Mouse (Mus musculus) layer of hippocampus, adult 9-11 months (tissue): ENCODE measurements around the gene Sema4d.
A peak's percentile ranks its signal among the peaks of the same experiment; 100 is the strongest.

Experiments
- DNase-seq: peaks from one replicate; pipeline ENCODE4 v3.0.0; 2022

Gene Sema4d

DNA sequence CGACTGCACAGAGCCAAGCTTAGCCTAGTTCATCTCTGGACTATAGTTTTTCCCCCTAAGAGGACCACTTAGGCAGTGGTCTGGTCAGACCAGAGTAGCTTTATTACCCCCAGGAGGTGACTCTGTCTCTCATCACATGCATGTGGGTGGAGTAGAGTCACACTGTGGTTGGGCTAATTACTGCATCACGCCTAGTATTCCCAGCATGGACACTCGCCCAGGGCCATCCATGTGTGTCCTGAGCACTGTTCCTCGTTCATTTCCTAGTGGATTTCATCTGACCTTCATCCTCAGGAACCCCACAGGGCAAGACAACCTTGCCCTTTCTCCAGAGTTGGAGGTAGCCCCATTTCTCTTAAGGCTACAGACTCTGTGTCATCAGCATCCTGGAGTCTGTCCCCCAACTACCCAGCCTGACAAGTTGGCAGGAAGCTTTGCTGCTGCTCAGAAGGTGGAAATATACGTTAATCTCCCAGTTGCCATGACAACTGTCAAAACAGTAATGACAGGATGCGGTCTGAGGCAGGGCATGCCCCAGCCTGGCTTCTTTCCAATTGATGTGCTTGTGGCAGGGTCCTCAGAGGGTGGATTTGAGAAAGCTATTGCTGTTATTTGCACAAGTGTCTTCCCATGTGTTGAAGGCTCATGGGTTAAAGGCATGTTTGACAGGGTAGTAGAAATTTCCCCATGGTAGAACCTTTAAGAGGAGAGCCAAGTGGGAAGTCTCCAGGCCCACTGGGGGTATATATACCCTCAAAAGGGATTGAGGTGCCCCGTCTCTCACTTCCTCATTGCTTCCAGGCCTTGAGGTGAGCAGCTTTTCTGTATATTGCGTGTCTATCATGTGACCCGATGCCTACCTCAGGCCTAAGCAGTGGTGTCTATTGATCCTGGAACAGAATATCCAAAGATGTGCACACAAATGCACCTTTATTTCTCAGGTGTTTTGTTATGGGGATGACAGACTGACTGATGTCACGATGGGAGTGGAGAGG, 20.4 kb upstream of the Sema4d start:
- no peak for DNase-seq

DNA sequence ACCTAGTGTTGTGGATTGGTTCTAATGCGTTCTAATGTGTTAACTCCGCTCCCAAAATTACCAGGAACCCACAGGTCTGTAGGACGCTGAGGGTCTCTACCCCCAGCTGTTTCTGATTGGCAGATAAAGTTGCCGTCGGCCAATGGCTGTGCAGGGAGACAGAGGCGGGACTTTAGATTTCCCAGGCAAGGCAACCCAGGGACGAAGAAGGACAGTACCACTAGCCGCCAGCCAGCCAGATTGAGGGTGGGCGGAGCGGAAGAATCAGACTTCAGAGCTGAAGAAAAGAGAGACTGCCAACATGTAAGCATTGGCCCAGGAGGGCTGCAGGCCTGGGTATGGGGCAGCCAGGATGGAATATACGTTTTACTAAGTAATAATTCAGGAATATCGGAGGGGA, 14.6 kb upstream of the Sema4d start:
- DNase-seq: no peak

DNA sequence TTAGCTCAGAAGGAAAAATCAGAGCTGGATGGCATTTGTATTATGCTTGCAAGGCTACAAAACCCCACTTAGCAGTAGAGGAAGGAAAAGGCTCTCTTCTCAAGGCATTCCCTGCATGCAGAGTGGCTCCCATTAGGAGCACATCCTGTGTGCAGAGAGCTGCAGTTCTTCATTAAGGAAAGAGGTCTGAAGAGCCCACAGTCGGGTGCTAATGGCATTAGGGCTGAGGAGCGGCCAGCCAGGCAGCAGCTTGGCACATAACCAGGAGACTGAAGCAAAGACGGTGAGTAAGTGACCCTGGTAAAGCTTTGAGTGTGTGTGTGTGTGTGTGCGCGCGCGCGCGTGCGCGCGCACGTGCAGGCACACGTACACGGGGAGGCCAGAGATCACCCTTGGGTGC, 12.7 kb upstream of the Sema4d start:
- DNase-seq: no peak

- peak; percentile 78 for DNase-seq
Observed at GRCm38 (mm10) chr13:51805634-51806033, 12.1 kb upstream of the Sema4d start.

DNA sequence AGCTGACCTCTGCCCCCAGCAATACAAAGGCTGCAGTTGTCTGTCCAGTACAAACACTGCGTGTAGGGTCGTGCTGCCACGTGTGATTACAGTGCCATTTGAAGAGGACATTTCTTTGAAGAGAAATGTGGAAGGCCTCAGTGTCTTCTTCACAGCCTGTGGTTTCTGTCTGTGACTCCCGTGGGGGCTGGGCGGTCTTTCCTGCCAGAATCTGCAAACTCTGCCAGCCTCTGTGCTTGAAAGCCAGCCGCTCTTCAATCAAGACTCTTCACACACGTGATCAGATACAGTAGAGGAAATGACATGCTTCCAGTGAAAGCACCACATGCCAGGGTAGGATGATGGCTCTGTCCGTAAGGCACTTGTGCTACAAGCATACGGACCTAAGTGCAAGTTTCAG, 7.4 kb upstream of the Sema4d start:
- DNase-seq: peak; percentile 54

GRCm38 (mm10) chr13:51799735-51800522, 6.4 kb upstream of the Sema4d start:
- DNase-seq: no peak

DNA sequence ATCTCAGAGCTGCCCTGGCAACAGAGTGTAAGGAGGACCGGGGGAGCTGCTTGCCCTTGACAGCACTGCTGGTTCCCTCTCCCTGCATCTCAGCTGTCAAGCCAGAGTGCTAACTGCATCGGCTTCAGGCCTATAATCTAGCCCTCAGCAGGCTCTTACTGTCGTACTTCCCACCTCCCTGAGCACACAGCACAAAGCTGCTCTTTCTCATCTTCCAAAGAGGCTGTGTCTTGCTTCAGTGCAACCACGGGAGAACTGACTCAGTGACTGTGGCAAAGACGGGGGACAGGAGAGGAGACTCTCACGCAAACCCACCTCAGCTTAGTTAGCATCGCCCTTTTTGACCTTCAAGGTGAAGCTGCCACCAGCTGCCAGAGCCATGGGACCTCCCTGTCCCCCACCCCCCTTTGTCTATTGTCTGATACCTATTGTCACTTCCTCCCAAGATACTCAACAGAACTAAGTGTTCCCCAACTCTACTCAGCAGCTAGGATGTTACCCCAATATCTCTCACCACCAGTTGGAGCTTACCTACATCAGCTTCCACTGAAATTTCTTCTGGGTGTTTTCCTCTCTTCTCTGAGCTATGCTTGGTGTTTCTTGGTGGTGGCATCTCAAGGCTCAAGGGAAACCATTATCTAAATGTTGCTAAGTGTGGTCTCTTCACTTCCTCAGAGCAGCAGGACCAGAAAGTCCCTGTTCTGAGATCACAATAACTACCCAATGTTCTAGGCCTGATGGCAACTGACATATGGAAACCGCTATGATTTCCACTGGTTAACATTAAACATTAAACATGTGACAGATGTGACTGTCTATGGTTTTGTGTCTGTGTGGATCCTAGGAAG, 4.6 kb upstream of the Sema4d start:
- DNase-seq: no peak

DNA sequence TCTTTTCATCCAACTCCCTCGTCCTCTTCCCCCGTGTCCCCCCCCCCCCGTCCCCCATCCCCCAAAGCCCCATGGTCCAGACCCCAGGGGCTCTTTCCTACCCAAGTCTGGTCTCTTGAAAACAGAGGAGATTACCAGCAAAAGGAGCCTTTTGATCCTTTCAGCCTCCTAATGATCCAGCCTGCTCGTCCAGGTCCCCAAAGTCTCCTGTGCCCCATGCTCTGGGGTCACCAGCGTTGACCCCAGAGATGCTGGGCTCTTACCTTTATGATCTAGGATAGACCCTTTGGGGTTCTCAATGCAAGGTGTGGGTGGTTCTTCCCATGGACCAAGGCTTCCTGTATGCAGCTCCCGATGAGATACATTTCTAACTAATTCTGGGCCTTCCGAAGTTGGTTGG, 401 bp upstream of the Sema4d start:
- no peak for DNase-seq

GRCm38 (mm10) chr13:51792729-51793424, 670 bp downstream of the Sema4d start:
- DNase-seq: no peak

DNA sequence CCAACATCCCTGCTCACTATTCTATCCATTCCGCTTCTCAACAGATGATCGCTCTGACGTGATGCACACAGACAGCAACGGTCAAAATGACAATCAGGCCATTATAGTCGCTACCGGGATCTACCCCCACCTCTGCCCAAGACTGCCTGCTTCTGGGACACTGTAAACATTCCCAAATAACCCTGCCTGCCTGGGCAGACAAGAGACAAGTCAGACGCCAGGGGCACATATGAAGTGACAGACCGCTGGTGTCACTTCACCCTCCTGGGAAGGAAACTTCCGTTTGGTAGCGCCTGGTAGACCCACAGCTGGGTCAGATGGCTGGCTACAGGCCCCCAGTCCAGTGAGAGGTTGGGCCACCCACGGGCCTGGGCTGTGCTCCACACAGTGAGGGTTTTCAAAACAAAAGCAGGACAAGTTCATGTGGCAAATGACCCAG, 1.4 kb downstream of the Sema4d start:
- DNase-seq: peak; percentile 52

DNA sequence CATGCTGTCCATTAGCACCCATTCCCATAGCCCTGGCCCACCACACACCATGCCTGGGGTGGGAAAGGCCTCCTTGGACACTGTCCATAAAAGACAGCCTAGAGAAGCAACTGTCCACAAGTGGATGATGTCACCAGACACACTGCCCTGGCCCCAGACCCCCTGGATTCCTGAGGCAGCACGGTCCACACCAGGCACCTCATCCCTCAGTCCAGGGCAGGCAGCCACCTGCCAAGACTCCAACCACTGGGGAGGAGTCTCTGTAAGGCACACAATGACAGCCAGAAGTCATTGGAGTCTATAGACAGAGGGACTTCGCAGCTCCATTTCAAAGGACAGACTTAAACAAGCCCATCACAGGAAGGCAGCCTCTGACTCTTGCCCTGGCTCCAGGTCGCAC, 1.9 kb downstream of the Sema4d start:
- DNase-seq: no peak

DNA sequence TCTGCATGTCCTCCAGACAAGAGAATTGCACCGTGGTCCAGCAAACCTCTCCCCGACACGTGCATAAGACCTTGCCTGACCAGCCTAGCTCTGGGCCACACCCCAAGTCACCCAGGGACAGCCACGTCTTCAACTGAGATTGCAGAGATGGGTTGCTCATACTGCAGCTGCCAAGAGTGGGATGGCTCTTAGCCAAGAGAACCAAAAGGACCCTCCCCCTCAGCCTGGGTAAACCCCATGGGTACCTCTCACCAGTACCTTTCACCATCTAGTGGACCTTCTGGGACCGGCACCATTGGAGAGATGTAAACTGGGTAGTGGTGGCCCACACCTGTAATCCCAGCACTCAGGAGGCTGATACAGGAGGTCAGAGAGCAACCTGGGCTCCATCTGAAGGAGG, 2.8 kb downstream of the Sema4d start:
- DNase-seq: no peak

DNA sequence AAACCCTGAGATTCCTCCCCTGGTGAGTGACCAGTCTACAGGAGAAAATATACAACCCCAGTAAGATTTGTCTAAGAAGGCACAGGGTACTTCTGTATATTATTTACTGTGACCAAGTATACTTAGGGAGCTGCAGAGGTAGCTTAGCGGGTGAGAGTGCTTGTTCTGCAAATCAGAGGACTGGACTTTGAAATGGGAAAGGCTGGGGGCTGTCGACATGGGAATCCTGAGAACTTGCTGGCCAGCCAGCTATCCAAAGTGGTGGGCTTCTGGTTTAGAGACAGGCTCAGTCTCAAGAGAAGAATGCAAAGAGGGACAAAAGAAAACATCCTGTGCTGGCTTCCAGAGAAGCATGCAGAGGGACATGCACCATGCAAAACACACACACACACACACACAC, 5.7 kb downstream of the Sema4d start:
- DNase-seq: no peak

DNA sequence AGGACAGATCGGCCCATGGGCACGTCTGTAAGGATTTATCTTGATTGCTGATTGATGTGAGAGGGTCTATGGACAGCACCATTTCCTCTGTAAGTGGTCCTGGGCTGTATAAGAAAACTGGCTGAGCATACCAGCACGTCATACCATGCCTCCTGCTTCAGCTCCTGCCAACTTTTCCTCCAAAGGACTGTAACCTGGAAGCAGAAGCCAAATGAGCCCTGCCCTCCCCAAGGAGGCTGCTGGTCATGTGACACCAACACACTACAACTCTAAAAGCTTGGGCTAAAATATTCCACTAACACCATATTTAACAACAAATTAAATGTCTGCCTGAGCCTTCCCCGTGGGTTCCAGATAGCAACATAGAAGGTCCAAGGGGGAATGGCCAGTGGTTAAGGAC, 6.9 kb downstream of the Sema4d start:
- no peak for DNase-seq

- no peak for DNase-seq
Observed at GRCm38 (mm10) chr13:51784476-51784875, 9.1 kb downstream of the Sema4d start.

GRCm38 (mm10) chr13:51783857-51784256, 9.7 kb downstream of the Sema4d start:
- no peak for DNase-seq

DNA sequence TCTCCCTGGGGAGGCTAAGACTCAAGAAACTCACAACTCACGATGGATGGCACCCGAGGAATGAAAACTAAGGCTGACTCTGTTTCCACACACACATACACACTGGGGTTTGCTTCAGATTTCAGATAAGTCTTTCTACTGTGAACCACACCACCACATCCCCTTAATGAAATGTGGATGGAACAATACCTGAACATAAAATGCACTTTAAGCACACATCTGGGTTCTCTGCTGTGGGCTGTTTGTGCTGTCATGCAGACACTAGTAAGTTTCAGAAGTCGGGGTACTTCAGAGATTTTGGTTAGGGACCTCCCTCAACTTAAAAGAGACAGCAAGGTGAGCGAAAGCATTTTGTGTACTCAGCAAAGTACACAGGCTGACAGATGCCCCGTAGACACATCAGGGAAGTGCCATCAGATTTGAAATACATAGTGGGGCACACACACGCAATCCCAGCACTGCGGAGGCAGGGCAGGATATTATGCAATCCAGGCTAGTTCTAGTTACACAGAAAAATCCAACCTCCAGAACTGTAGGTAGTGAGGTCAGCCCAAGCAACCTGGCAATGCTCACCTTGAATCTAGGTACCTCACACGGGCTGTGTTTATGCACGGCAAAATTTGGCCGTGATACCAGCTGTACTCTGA, 12.9 kb downstream of the Sema4d start:
- no peak for DNase-seq

DNA sequence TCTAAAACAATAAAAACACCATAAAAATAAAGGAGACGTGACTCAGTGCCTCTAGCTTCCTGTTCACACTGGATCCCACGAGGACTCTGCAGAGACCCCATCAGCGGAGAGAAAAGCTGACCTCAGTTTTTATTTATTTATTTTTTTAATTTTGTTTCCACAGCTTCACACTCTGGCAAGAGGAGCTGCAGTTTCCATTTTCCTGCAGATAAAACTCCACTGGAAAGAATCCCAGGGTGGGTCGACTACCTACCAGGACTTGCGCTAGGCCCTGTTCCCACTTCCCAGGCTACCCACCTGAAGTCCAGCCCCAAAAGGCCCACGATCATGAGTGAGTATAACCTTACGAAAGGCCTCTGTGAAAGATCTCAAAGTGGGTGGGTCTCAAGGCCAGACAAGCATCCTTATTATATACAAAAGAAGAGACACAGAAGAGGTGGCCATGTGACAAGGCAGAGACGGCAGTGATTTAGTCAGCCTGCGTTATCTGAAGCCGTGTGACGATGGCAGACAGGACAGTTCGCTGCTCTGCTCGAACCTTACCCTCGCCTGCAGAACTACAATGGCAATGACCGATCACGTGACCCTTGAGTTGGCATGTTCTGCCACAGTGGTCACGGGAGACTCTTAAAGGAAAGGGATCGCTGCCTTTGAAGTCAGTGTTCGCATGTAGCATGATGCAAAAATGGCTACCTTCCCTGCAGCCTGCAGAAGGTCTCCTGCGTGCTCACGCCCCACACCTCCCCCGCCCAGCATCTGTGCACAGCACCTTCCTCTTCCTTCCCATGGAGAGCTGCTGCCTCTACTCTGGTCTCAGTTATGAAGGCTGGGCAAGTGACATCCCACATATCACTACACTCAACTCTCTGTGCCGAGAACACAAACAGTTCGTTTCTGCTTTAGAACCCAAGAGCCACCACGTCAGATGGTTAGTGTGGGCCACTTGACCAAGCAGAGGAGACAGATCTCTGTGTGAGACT, 14.3 kb downstream of the Sema4d start:
- no peak for DNase-seq

GRCm38 (mm10) chr13:51778351-51778982, 15.1 kb downstream of the Sema4d start:
- DNase-seq: peak; percentile 62

DNA sequence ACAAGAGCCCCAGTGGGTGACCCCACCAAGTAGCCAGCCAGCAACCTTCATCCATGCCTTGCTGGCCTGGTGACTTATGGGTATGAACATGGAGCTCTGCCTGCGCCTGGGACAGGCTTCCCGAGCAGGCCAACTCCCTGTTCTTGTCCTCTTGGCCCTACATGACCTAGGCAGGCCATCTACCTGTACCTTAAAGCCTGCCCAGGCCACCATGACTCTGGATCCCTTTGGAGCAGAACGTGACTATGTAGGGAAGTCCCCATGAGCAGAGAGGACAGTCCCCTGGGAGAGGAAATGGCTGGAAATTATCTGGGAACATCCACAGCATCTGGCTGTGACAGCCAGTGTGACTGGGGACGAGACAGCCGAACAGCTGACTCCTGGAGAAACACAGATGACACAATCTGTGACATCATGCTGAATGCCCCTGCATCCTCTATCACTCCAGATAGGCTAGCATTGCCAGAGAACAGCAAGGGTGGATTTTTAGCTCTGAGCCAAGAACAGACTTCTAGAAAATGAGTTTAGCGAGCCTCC, 15.7 kb downstream of the Sema4d start:
- DNase-seq: peak; percentile 79
